Mouse (Mus musculus) G1E-ER4 (cell line): ENCODE data around the gene Bcorl1. TPM values are rescaled to one million over a fixed set of nuclear protein-coding genes. Genes with fewer than 3 reads are reported as not detected.

ENCODE experiments used
- GATA1 ChIP-seq: IDR thresholded peaks from one replicate; pipeline ENCODE4 v1.8.0; 2012; ENCODE audit warnings: low read length, inconsistent platforms
- polyA plus RNA-seq: library from polyadenylated mRNA; stranded (reverse); fragments of >175 nt; gene quantifications from 2 replicates; pipeline ENCODE4 v1.2.3, GENCODE M21; 2012

Bcorl1 gene
- polyA plus RNA-seq, 1 experiment, result 2.1 TPM

DNA sequence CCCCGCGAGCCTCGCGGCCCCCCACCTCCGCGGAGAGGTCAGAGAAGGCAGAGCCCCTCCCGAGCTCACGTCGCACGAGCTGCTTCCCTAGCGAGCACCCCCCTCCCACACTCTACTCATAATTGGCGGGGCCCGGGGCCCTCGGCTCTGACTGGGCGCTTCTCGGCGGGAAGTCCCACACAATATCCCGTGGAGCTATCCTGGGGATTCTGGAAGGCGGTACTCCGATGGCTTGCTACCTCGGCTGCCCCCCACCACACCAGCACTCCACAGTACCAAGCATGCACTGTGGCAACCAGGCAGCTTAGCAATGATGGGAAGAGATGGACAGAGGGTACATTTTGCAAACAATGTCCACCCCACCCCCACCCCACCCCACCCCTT is 113.3 kb downstream of the Bcorl1 start:
- no peak for TF ChIP-seq GATA1

- no peak for TF ChIP-seq GATA1
Observed at GRCm38 (mm10) chrX:48455018-48455417, 113.9 kb downstream of the Bcorl1 start.

DNA sequence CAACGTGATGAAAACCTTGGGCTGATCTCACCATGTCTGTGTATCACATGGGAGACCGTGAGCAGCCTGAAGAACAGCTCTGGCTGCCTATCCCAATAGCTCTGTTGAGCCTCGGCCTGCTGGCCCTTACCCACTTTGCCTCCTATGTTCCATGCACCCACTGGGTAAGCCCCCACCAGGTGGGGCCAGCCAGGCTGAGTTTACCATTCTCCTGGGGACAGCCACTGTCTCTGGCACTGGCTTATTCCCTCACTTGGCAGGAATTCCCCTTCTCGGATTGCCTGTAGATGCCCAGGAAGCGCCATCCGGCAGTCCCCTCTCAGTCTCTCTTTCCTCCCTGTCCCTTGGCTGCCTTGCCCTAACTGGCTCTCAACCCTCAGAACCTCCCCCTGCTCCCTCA is 115.8 kb downstream of the Bcorl1 start:
- no peak for TF ChIP-seq GATA1

Other genes starting within 250 kb of the Bcorl1 start
- gene Xpnpep2, start 232.6 kb upstream of the Bcorl1 start, polyA plus RNA-seq, result 0.19 and 0.48 TPM in 2 replicates
- 0.58 and 0.84 TPM in 2 replicates for gene Sash3, start 194.9 kb upstream of the Bcorl1 start, polyA plus RNA-seq
- gene Zdhhc9, start 132.5 kb upstream of the Bcorl1 start, polyA plus RNA-seq, result 12.0 TPM in 2 replicates
- gene Utp14a, start 84.5 kb upstream of the Bcorl1 start, polyA plus RNA-seq, result 6.7 and 13.4 TPM in 2 replicates
- 11.6 and 16.7 TPM in 2 replicates for gene Elf4, start 121.8 kb downstream of the Bcorl1 start, polyA plus RNA-seq
- 7.3 and 7.5 TPM in 2 replicates for gene Aifm1, start 172.2 kb downstream of the Bcorl1 start, polyA plus RNA-seq
- gene Rab33a, start 177.9 kb downstream of the Bcorl1 start, polyA plus RNA-seq, result 0.09 and 0.18 TPM in 2 replicates